Mouse (Mus musculus) left cerebral cortex, postnatal 10 days (tissue): ENCODE data around the gene Slc24a1. TPM values are rescaled to one million over a fixed set of nuclear protein-coding genes. Genes with fewer than 3 reads are reported as not detected.
"Not testable (repeated sequence)": the region's sequence is repeated elsewhere in the genome, so short reads cannot be mapped to it uniquely, and the experiment has no call there.

Experiments used
- DNase-seq, 2 experiments: peaks; one replicate each; pipeline ENCODE4 v3.0.0; 2021 to 2022; ENCODE audit warnings: low spot score in 2 of 2, mixed read lengths in 1 of 2; ENCODE audit errors: extremely low spot score in 1 of 2
- intact Hi-C: fragments of 180-260 bp; cut with DNase I; formaldehyde crosslinking; loops from one replicate; pipeline ENCODE4 v1.15.1; 2025
- total RNA-seq, 2 experiments: library from RNA; stranded (reverse); gene quantifications; 2 replicates each; pipeline ENCODE4 v1.2.3; 2021

Gene Slc24a1
- under 1 TPM in 1 of 2 experiments, not detected in 1; 0.21 TPM for total RNA-seq

DNA sequence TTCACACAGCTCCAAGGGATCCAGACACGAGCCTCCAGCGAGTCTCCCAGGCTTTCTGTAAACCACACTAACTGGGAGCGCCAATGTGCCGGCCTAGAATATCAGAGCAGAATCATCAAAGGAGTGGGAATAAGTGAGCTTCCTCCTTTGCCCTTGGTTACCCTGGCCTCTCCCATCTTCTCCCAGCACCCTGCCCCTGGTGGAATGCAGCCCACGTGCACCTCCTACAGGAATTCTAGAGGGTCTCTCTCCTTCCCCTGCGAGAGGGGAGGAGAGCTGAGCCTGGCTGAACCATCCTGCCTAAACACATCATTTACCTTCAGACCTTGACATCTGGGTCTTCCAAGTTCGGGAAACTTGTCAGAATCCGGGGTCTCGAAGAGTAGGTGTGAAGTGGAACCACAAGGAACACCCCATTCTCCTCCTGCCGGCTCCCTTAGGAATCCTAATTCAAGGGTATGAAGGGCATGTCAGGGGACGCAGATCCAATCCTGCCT lies at the start of gene Slc24a1:
Slc24a1 (minus strand) TSS at position 447 of the 497 bp plus-strand sequence.
- no peak for DNase-seq
- intact Hi-C loops = no loop called here

GRCm38 (mm10) chr9:64995464-64995863 lies 44.1 kb upstream of the Slc24a1 start:
- intact Hi-C loops = not testable (repeated sequence)

DNA sequence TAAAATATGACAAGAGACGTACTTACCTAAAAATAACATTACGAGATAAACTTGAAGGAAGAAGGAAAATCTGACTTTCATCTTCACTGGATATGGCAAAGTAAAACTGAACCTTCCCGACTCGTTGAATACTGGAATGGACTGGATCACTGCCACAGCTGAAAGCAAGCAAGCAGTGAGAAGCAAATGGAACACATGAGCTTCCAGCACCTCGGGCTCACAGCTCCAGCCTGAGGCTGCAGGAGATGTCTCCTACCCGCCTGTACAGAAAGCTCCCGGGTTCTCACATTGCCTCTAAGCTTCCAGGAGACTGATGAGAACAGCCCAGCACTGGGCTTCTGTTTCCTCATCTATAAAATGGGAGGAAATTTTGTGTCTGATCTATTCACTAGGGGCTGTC lies 38.9 kb upstream of the Slc24a1 start:
- intact Hi-C loops = no loop called here
- peak in 1 of 2 experiments; percentile 13 for DNase-seq

More at GRCm38 (mm10) chr9:64995464-64995863, 44.1 kb upstream of the Slc24a1 start:
- DNase-seq = not testable (repeated sequence)

GRCm38 (mm10) chr9:64988443-64988842 lies 37.0 kb upstream of the Slc24a1 start:
- intact Hi-C loops = no loop called here
- no peak for DNase-seq

DNA sequence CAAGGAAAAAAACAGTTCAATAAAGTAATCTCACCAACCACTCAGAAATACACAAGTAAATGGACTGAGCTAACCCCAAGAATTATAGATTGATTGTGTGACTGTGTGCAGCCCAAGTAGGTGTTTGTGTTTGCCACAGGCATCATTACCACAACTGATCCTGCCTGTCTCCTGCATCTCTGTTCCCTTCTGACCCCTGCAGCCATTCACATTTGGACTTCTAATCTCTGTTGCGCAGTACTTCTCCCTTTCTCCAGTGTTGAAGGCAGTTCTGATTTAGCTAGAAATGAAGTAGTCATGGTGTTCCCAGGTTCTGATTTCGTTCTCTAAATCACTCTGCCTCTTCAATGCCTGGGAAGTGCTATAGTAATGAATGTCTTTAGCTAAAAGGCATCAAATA lies 36.2 kb upstream of the Slc24a1 start:
- intact Hi-C loops = no loop called here
- no peak for DNase-seq

- DNase-seq = no peak
- intact Hi-C loops = no loop called here
Observed at GRCm38 (mm10) chr9:64985807-64986206, 34.4 kb upstream of the Slc24a1 start.

DNA sequence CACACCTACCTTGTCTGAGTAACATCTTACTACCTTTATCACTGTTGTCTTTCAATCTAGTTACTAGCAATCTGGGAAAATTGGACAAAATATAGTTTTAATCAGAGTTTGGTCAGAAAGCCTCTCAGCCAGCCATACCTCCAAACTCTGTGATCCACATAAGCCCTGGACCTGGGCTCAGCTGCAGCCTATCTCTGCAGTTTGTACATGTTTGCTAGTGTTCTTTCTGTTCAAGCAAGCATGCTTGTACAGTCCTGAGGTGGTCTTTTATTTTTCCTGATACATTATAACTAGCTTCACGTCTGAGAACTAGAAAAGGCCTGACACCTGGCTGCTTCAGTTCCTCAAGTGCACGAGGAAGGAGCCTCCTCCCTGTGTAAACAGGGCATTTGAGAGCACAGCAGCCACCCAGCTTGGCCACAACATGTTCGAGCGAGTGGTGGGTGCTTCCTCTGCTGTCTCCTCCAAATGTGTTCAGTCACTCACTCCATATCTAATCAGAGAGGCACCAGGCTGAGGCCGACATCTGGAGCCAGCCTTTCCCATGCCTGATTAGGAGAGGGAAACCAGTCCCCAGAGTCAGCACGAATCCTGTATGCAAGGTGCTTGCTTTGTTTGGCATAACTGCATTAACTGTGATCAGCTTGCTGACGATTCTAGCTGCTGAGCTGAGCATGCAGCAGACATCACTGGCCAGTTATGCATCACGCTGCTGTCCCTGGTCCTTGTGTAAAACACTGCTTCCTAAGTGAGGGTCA lies 33.8 kb upstream of the Slc24a1 start:
- intact Hi-C loops = no loop called here
- DNase-seq = no peak

DNA sequence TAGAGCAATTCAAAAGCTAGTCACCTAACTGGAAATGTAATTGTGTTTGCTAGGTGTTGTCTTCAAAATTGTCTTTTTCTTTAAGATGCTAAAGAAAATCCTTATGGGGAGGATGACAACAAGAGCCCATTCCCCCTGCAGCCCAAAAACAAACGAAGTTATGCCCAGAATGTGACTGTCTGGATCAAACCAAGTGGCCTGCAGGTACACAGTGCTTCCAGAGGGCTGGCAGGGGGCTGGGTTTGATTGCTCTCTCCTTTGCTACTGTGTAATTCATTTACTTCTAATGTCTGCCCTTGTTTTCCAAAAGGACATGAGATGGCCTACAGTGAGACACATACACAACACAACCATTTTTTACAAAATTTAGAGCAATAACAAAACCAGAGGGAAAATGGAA lies 30.5 kb upstream of the Slc24a1 start:
- no peak for DNase-seq
- intact Hi-C loops = no loop called here

GRCm38 (mm10) chr9:64980548-64980947 lies 29.1 kb upstream of the Slc24a1 start:
- DNase-seq = no peak
- intact Hi-C loops = no loop called here

- no peak for DNase-seq
- intact Hi-C loops = loop anchor here (2.0 to 5.0 kb wide), 3 partner anchors 54 to 680 kb away; partner anchors contain the start of genes Dis3l and Tipin
Observed at GRCm38 (mm10) chr9:64960978-64961320, 9.5 kb upstream of the Slc24a1 start.

DNA sequence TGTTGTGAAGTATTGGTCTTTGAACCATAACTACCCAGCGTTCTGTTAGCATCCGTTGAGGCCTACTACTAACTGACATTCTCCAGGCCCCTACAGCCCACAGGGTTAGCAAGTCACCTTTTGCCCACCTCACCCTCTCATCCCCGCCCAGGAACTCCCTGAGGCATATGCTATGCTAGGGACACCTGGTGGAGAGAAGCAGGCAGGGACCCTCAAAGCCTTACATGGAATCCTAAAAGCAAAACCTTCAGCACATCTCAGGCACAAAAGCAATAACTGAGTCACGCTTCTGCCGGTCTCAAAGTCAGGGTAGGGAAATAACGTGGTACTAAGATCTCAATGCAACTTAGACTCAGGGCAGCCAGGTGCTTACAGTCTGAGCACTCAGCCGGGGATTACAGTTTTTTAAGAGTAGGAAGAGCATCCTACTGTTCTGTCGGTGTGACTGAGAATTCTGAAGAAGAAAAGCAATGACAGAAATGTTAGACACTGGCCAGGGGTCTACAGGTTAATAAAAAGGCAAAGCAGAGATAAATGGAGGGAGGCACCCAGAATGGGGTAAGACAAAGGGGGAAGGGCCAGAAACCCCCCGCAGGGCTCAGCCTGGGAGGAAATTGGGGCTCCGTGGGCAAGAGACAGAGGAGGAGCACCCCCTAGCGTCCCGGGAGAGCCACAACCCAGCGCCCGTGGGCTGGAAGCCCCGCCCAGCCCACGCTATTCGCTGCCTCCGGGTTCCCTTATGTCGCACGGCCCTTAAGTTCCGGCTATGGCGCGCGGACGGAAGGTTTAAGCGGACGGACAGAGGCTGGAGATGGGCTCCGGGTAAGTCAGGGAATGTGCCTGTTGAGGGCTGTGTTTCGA lies 8.9 kb upstream of the Slc24a1 start, which contains the start of gene Ints14:
Ints14 (plus strand) TSS at position 789 of the 861 bp plus-strand sequence.
- intact Hi-C loops = loop anchor here (2.0 to 5.0 kb wide), 3 partner anchors 53 to 680 kb away; partner anchors contain the start of genes Dis3l and Tipin

GRCm38 (mm10) chr9:64957276-64957675 lies 5.9 kb upstream of the Slc24a1 start:
- intact Hi-C loops = no loop called here
- DNase-seq = no peak

More for the DNA sequence above, 8.9 kb upstream of the Slc24a1 start, which contains the start of gene Ints14:
- DNase-seq = peak; percentile 94 to 96

DNA sequence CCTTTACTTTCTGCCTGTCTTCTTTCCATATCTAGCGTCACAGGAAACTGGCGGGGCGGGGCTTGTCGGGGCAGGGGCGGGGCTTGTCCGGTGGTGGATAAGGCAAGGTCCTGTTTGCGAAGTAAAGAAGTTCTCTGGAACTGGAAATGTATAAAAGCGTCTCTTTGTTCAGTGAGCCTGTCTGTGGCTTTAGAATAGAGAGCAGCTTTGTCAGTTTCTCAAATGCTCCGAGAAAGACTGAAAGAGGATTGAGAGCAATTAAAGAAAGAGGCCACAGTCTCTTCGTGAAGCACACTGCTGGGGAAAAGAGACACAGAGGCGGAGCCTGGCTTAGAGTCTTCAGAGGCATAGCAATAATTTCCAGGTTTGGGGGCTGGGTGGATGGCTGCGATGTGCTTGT lies 4.9 kb upstream of the Slc24a1 start:
- DNase-seq = peak; percentile 40 to 53

GRCm38 (mm10) chr9:64953190-64953589 lies 1.8 kb upstream of the Slc24a1 start:
- DNase-seq = no peak
- intact Hi-C loops = no loop called here

More for the DNA sequence above, 4.9 kb upstream of the Slc24a1 start:
- intact Hi-C loops = no loop called here

GRCm38 (mm10) chr9:64952055-64952454 lies 648 bp upstream of the Slc24a1 start:
- intact Hi-C loops = no loop called here
- no peak for DNase-seq

DNA sequence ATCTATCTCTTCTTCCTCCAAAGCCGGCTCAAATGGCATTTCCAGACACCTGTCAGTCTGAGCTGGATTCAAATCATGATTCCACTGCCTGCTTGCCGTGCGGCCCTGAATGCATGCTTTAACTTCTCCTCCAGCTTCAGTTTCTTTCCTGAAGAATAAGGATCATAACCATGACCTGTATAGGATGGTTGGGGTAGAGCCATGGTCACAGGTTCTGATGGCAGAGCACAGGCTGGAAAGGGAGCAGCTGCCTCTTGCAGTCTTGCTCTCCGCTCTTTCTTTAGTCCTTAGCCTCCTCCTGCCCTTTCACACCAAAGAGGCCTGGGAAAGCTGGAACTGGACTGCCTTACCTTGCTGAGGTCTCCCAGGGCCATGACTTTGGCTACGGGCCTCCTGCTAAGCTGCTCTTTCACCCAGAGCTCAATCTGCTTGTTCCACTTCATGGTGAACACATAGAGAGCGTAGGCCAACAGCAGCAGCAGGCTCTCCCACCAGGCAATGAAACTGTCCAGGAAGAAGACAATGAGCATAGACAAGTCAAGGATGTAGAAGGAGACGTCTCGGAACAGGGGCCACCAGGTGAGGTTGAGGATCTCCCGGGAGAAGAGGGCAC lies 3.8 kb downstream of the Slc24a1 start:
- DNase-seq = no peak
- intact Hi-C loops = no loop called here

- intact Hi-C loops = no loop called here
- DNase-seq = no peak
Observed at GRCm38 (mm10) chr9:64943997-64944396, 7.4 kb downstream of the Slc24a1 start.

- intact Hi-C loops = no loop called here
Observed at GRCm38 (mm10) chr9:64941650-64942049, 9.8 kb downstream of the Slc24a1 start.

DNA sequence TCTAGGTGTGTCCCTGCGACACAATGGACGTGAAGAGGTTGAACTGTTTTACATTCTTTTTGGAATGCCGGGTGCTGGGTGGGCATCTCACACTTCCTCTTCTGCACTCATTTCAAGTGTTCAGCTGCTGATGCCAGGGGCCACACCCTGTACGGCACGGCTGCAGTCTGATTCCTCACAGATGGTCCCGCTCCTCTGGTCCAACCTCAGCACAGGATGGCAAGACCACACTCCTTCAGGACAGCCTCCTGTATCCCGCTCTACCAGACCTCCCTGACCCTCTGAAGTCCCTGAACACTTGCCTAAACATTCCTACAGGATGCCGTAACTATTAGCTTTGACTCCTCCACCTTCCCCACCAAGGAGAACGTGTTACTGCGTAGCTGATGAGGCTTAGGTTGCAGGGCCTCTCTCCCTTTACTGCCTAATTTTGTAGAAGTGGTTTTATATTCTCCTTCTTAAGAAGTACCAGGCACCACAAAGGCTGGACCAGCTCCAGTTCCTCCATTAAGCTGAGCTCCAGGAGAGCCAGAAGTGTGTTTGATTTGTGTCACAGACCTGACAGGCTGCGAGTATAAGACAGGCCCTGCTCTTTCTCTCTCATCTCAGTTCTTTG lies 10.6 kb downstream of the Slc24a1 start:
- intact Hi-C loops = no loop called here
- DNase-seq = no peak

More at GRCm38 (mm10) chr9:64941650-64942049, 9.8 kb downstream of the Slc24a1 start:
- DNase-seq = no peak
